Mouse (Mus musculus): ENCODE data around the gene Pgam2.

The Pgam2 gene

DNA sequence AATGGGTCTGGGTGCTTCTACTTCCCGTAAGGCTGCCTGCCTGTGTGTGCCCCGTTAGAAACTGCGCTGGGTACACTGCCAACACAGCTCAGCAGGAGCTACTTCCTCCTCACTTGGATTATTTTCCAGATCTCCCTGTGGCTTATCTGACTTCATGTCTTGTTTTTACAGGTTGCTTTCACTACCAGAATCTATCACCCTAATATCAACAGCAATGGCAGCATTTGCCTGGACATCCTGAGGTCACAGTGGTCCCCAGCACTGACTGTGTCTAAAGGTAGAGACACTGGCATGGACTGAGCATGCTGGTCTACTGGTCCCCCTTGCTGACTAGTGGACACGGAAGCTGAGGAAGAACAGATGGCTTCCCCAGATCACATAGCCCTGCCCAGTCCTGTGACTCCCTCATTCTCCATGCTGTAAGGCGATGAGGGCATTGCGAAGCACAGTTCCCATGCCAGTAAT lies 23.5 kb downstream of the Pgam2 start:
- DNase-seq (ENCODE audit: extremely low read depth, low read depth, low spot score), result no peak

DNA sequence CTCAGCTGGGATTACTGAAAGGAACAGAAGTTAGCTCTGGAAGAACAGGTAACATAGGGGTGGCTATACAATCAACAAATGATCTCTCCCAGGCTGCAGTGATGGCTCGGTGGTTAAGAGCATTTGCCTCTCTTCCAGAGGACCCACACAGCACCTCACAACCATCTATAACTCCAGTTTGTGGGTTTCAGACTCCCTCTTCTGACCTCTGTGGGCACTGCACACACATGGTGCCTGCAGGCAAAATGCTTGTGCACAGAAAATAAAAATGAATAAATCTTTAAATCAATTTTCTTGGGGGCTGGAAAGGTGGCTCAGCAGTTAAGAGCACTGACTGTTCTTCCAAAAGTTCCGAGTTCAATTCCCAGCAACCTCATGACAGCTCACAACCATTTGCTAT lies 25.1 kb downstream of the Pgam2 start:
- no peak for DNase-seq (ENCODE audit: extremely low read depth, low read depth, low spot score)

DNA sequence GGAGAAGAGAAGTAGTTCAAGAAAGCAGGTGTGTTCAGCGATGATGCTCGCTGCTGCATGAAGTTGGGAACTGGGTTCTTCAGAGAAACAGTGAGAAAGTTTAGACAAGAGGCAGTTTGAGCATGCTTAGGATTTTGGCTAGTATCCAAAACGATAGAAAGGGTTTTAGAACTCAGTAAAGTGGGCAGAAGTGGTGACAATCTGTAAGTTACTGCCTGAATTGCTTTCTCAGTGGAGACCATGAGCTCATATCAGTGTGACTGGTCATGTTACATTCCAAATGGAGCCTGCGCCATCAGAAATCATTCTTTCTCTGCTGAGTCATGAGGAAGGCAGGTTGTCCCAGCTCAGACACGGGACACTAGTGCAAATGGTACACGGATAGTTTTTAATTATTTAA lies 37.5 kb downstream of the Pgam2 start:
- DNase-seq (ENCODE audit: extremely low read depth, low read depth, low spot score), result no peak

DNA sequence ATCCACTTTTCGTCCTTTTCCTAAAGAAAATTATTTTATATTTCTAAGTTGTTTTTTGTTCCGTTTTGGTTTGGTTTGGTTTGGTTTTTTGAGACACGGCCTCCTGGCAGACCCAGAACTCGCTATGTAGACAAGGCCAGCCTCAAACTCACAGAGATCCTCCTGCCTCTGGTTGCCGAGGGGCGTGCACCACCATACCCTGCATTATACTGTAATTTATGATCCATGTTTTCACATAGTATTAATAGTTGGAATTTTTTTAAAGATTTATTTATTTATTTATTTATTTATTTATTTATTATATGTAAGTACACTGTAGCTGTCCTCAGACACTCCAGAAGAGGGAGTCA lies 40.9 kb downstream of the Pgam2 start:
- no peak for DNase-seq (ENCODE audit: extremely low read depth, low read depth, low spot score)

DNA sequence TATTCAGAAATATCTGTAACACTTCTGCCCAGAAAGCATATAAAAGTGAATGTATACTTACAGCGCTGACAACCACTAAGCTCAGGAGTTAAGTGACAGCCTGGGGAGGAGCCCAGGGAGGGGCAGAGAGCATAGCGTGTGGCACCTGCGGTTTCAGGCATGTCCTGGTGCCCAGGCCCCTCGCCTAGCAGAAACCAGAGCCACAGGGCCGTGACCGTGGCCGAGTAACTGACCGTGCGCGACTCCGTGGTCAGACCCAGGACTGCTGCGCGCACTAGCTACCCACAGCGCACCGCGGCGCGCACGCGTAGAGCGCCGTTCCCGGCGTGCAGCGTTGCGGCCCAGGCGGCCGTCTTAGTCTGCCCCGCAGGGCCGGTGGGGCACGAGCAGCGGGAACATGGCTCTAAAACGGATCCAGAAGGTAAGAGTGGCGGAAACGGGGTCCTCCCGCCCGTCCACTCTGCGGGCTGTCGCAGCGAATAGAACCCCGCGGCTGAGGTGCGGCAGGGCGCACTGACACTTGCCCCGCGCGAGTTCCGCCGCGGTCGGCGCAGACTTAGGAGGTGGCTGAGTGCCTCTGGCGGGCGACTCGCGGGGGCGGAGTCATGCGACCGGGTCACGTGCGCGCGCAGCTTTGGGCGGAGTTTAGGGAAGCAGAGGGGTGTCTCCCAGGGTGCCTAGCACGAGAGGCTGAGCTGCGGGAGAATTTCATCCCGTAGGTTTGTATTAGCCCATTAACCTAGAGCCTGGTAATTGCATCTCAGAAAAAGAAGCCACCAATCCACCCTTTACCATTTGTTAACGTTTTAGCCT lies 41.5 kb downstream of the Pgam2 start, which contains the start of gene Urgcp:
TSS of gene Urgcp (minus strand) at position 557 of the 813 bp plus-strand sequence.
- DNase-seq (ENCODE audit: extremely low read depth, low read depth, low spot score), result peak; percentile 40

- no peak for DNase-seq (ENCODE audit: extremely low read depth, low read depth, low spot score)
Measured at GRCm38 (mm10) chr11:5753755-5754154, 49.8 kb downstream of the Pgam2 start.
